Mouse (Mus musculus) urinary bladder, postnatal 10 days (tissue): ENCODE results near the gene Abcc2.

Experiments used
- DNase-seq: peaks from one replicate; pipeline ENCODE4 v3.0.0; 2022; ENCODE audit warnings: low spot score

Gene Abcc2

GRCm38 (mm10) chr19:43780391-43780790 lies 1.6 kb upstream of the Abcc2 start:
- no peak for DNase-seq

- no peak for DNase-seq
Observed at GRCm38 (mm10) chr19:43784761-43785160, 2.8 kb downstream of the Abcc2 start.

- no peak for DNase-seq
Observed at GRCm38 (mm10) chr19:43786249-43787026, 4.4 kb downstream of the Abcc2 start.

- no peak for DNase-seq
Observed at GRCm38 (mm10) chr19:43789817-43790216, 7.8 kb downstream of the Abcc2 start.

GRCm38 (mm10) chr19:43792537-43792936 lies 10.5 kb downstream of the Abcc2 start:
- DNase-seq, result no peak

GRCm38 (mm10) chr19:43793951-43794350 lies 12.0 kb downstream of the Abcc2 start:
- no peak for DNase-seq

- DNase-seq, result no peak
Observed at GRCm38 (mm10) chr19:43795511-43795910, 13.5 kb downstream of the Abcc2 start.

GRCm38 (mm10) chr19:43797216-43797615 lies 15.2 kb downstream of the Abcc2 start:
- no peak for DNase-seq

- no peak for DNase-seq
Observed at GRCm38 (mm10) chr19:43801427-43802051, 19.5 kb downstream of the Abcc2 start.

- no peak for DNase-seq
Observed at GRCm38 (mm10) chr19:43803866-43804265, 21.9 kb downstream of the Abcc2 start.

GRCm38 (mm10) chr19:43809331-43809730 lies 27.3 kb downstream of the Abcc2 start:
- no peak for DNase-seq

- no peak for DNase-seq
Observed at GRCm38 (mm10) chr19:43811419-43811818, 29.4 kb downstream of the Abcc2 start.

- no peak for DNase-seq
Observed at GRCm38 (mm10) chr19:43813315-43813714, 31.3 kb downstream of the Abcc2 start.

- DNase-seq, result no peak
Observed at GRCm38 (mm10) chr19:43815661-43816414, 33.8 kb downstream of the Abcc2 start.

- DNase-seq, result no peak
Observed at GRCm38 (mm10) chr19:43826855-43827254, 44.9 kb downstream of the Abcc2 start.

GRCm38 (mm10) chr19:43832425-43833069 lies 50.6 kb downstream of the Abcc2 start:
- no peak for DNase-seq

GRCm38 (mm10) chr19:43843184-43843583 lies 61.2 kb downstream of the Abcc2 start:
- DNase-seq, result no peak

GRCm38 (mm10) chr19:43845331-43845908 lies 63.4 kb downstream of the Abcc2 start:
- DNase-seq, result no peak

GRCm38 (mm10) chr19:43847056-43847455 lies 65.1 kb downstream of the Abcc2 start:
- no peak for DNase-seq

GRCm38 (mm10) chr19:43847966-43848365 lies 66.0 kb downstream of the Abcc2 start:
- no peak for DNase-seq

- no peak for DNase-seq
Observed at GRCm38 (mm10) chr19:43850026-43850425, 68.0 kb downstream of the Abcc2 start.
